Comparison of ENCODE assay signal across 23 mouse cellular contexts in the genomic region with DNA sequence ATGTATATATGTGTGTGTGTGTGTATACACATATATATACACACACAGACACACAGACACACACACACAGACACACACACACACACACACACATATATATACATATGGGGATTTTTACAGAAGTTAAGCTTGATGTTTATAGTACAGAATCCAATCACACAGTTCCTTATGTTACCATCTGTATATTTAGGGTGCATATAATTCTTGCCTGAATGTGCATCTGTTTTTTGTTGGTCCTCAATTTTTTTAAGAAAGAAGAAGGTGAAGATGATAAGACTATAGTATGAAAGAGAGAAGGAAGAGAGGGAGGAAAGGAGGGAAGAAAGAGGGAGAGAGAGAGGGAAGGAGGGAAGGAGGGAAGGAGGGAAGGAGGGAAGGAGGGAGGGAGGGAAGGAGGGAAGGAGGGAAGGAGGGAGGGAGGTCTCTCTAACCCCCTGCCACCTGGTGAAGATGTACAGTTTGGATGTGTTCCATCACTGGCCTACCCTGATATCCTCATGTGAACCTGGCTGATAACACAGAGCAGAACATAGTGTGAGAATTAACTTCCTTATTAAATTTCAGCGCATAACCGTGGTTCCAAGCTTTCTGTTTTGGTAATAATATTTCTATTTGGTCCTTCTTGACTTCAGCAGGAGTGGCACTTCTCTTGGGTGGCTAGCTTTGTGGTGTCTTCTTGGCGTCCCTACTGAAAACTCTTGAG. TPM values are rescaled to one million over a fixed set of nuclear protein-coding genes. Genes with fewer than 3 reads are reported as not detected.
DNase-seq lines count a peak whose midpoint lies in the region; ATAC-seq and TF ChIP-seq lines count a peak whose summit lies in the region.
"Had no signal": no experiment of that assay in that cellular context is flagged by ENCODE, and none has a peak within 500 bp of the region (broad histone marks: within the 10 kb centered on the region; RNA-seq: fewer than 3 reads in every experiment).

No protein-coding gene starts in this region.

- peak; percentile 94 for DNase-seq in MEL-GATA-1-ER (ENCODE audit: extremely low read depth, low read depth)
- DNase-seq in forebrain, embryonic 11.5 days (ENCODE audit: low spot score) = no peak
- DNase-seq in forebrain, postnatal 0 days = no peak
- DNase-seq in ovary, adult 18-20 months (ENCODE audit: low spot score) = no peak
- DNase-seq in layer of hippocampus, postnatal 10 days (ENCODE audit: low spot score in 2 of 2) = no peak
- DNase-seq: adrenal gland, postnatal 36 days; cerebellum, adult 9-11 months; gastrocnemius, postnatal 25 days; heart, adult 2 months; kidney, adult 18-20 months; layer of hippocampus, adult 9-11 months; left cerebral cortex, postnatal 4 days; lung, postnatal 4 days; right cerebral cortex, postnatal 14 days; spleen, adult 18-20 months had no signal

- H3K9me3 ChIP-seq in liver, embryonic 15.5 days (replicated peaks) = no peaks in the 10 kb centered on the region
- no peaks in the 10 kb centered on the region for H3K9me3 ChIP-seq in forebrain, embryonic 11.5 days (ENCODE audit: control insufficient read depth, low read length)
- no peaks in the 10 kb centered on the region for H3K9me3 ChIP-seq in forebrain, postnatal 0 days (ENCODE audit: low read length)
- H3K9me3 ChIP-seq: forebrain, embryonic 15.5 days; heart, embryonic 13.5 days; hindbrain, embryonic 13.5 days; limb, embryonic 15.5 days had no signal

- no peaks in the 10 kb centered on the region for H3K36me3 ChIP-seq in liver, embryonic 15.5 days (replicated peaks)
- H3K36me3 ChIP-seq in forebrain, embryonic 11.5 days (ENCODE audit: control insufficient read depth, insufficient read depth, low read length) = no peaks in the 10 kb centered on the region
- no peaks in the 10 kb centered on the region for H3K36me3 ChIP-seq in forebrain, postnatal 0 days (ENCODE audit: insufficient read depth)
- H3K36me3 ChIP-seq: forebrain, embryonic 15.5 days; heart, embryonic 13.5 days; hindbrain, embryonic 13.5 days; limb, embryonic 15.5 days had no signal

- H3K27me3 ChIP-seq in liver, embryonic 15.5 days = no peaks in the 10 kb centered on the region
- no peaks in the 10 kb centered on the region for H3K27me3 ChIP-seq in forebrain, embryonic 11.5 days (ENCODE audit: control insufficient read depth, insufficient read depth, low read length)
- no peaks in the 10 kb centered on the region for H3K27me3 ChIP-seq in forebrain, postnatal 0 days (ENCODE audit: insufficient read depth, low read length)
- H3K27me3 ChIP-seq: forebrain, embryonic 15.5 days; heart, embryonic 13.5 days; hindbrain, embryonic 13.5 days; limb, embryonic 15.5 days had no signal

- peak; percentile 23 to 27; a peak in 1 of 4 replicates for ATAC-seq in hematopoietic stem cell, adult 5-6 weeks (replicated peaks in 1 of 2; ENCODE audit: insufficient read depth in 1 of 2, low FRiP score in 2 of 2, low TSS enrichment in 1 of 2, low read depth in 1 of 2, poor library complexity in 2 of 2, severe bottlenecking in 2 of 2)
- ATAC-seq in liver, embryonic 15.5 days (ENCODE audit: insufficient read depth) = peak; percentile 65
- ATAC-seq in forebrain, embryonic 11.5 days (replicated peaks; ENCODE audit: low FRiP score) = no peak
- no peak for ATAC-seq in forebrain, postnatal 0 days
- ATAC-seq: forebrain, embryonic 15.5 days had no signal

- H3K4me2 ChIP-seq in liver, embryonic 15.5 days = no peak overlapping the region
- no peak overlapping the region for H3K4me2 ChIP-seq in forebrain, embryonic 11.5 days (ENCODE audit: low read depth, low read length, severe bottlenecking)
- no peak overlapping the region for H3K4me2 ChIP-seq in forebrain, postnatal 0 days (ENCODE audit: low read depth)
- H3K4me2 ChIP-seq: forebrain, embryonic 15.5 days; heart, embryonic 13.5 days; hindbrain, embryonic 13.5 days; limb, embryonic 15.5 days; midbrain, embryonic 11.5 days had no signal

- H3K4me1 ChIP-seq in liver, embryonic 15.5 days (replicated peaks) = peaks cover 12% of the 10 kb centered on the region; the same call in 1 of the 2 replicates
- H3K4me1 ChIP-seq in forebrain, embryonic 11.5 days (replicated peaks; ENCODE audit: control insufficient read depth, insufficient read depth, low read length) = no peaks in the 10 kb centered on the region
- no peaks in the 10 kb centered on the region for H3K4me1 ChIP-seq in forebrain, postnatal 0 days (ENCODE audit: insufficient read depth)
- H3K4me1 ChIP-seq: heart, embryonic 13.5 days; limb, embryonic 15.5 days had no signal

- no peak overlapping the region for H3K9ac ChIP-seq in liver, embryonic 15.5 days
- no peak overlapping the region for H3K9ac ChIP-seq in forebrain, embryonic 11.5 days (ENCODE audit: low read length)
- no peak overlapping the region for H3K9ac ChIP-seq in forebrain, postnatal 0 days
- H3K9ac ChIP-seq: forebrain, embryonic 15.5 days; heart, embryonic 13.5 days; hindbrain, embryonic 13.5 days; limb, embryonic 15.5 days had no signal

- TF ChIP-seq CTCF in forebrain, postnatal 0 days (IDR thresholded peaks at IDR 0.05; ENCODE audit: low read depth) = no peak

- no peak overlapping the region for H3K4me3 ChIP-seq in liver, embryonic 15.5 days (replicated peaks)
- no peak overlapping the region for H3K4me3 ChIP-seq in forebrain, embryonic 11.5 days (ENCODE audit: low read depth, low read length)
- H3K4me3 ChIP-seq in forebrain, postnatal 0 days (ENCODE audit: low read depth, low read length) = no peak overlapping the region
- H3K4me3 ChIP-seq: forebrain, embryonic 15.5 days; heart, adult 2 months; heart, embryonic 13.5 days; hindbrain, embryonic 13.5 days; limb, embryonic 15.5 days had no signal

- 29% methylated on average over 3 of the region's 3 CpGs for WGBS in liver, embryonic 15.5 days (ENCODE audit: insufficient replicate concordance)
- 91% methylated on average over 3 of the region's 3 CpGs for WGBS in forebrain, embryonic 11.5 days
- 90% methylated on average over 3 of the region's 3 CpGs for WGBS in forebrain, postnatal 0 days

- no peak overlapping the region for H3K27ac ChIP-seq in liver, embryonic 15.5 days (replicated peaks)
- no peak overlapping the region for H3K27ac ChIP-seq in forebrain, embryonic 11.5 days (ENCODE audit: low read depth, low read length)
- no peak overlapping the region for H3K27ac ChIP-seq in forebrain, postnatal 0 days (ENCODE audit: low read depth, low read length)
- H3K27ac ChIP-seq: forebrain, embryonic 15.5 days; heart, adult 2 months; heart, embryonic 13.5 days; hindbrain, embryonic 13.5 days; kidney, postnatal 0 days; limb, embryonic 15.5 days had no signal

RNA-seq across cellular contexts. Expression of a gene that starts 19.1 kb away (rescaled TPM):
- total RNA-seq in hematopoietic stem cell, adult 5-6 weeks (2017) = 359 and 409 TPM in 2 replicates
- 10.2 and 10.5 TPM in 2 replicates for polyA plus RNA-seq in liver, embryonic 15.5 days (2015; fragmentation: Nextera tagmentation; extraction: Ambion mirVana)
- polyA plus RNA-seq in forebrain, embryonic 11.5 days (2014; fragmentation: Nextera tagmentation; extraction: Ambion mirVana) = 1.4 and 1.9 TPM in 2 replicates
- 0.90 and 0.92 TPM in 2 replicates for total RNA-seq in forebrain, postnatal 0 days (2014; rRNA removed)
- 1.2 and 1.4 TPM in 2 replicates for polyA plus RNA-seq in forebrain, postnatal 0 days (2015; fragmentation: Nextera tagmentation; extraction: Ambion mirVana)
- total RNA-seq in layer of hippocampus, postnatal 10 days (2021) = 1 to 10 TPM; 1.0 to 2.0 TPM

Comparison
In these comparisons a context has a peak if more than half of its experiments do, and no peak if none do; other contexts are left out.
1. ATAC-seq: peak in hematopoietic stem cell, adult 5-6 weeks (2 of 2) and liver, embryonic 15.5 days (single experiment); none in forebrain, embryonic 11.5 days (single experiment) and forebrain, postnatal 0 days (single experiment).
2. RNA of a gene that starts 19.1 kb away (total RNA-seq): 359 to 409 TPM in hematopoietic stem cell, adult 5-6 weeks; 1.0 to 2.0 TPM in layer of hippocampus, postnatal 10 days and 0.90 to 0.92 TPM in forebrain, postnatal 0 days; every median in the first group is over 100 times any median in the second.